Mouse (Mus musculus): ENCODE data around the gene Phldb1.
"Not testable (repeated sequence)": the region's sequence is repeated elsewhere in the genome, so short reads cannot be mapped to it uniquely, and the experiment has no call there.

The Phldb1 gene

DNA sequence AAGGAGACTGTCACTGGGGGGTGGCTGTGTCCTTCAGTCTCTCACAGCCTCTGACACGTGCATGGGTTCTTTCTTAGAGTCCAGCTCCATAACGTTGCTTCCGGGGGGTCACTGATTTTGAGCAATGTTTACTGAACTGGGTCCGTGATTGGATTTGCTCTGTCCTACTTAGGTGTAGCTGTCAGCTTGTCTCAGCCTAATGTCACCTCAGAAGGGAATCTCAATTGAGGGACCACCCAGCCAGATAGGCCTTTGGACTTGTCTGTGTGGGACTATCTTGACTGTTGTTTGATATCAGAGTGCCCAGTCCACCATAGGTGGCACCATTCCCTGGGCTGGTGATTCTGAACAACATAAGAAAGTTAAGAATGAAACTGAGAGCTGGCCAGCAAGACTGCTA lies 81.1 kb downstream of the Phldb1 start:
- DNase-seq (ENCODE audit: low spot score), result no peak

DNA sequence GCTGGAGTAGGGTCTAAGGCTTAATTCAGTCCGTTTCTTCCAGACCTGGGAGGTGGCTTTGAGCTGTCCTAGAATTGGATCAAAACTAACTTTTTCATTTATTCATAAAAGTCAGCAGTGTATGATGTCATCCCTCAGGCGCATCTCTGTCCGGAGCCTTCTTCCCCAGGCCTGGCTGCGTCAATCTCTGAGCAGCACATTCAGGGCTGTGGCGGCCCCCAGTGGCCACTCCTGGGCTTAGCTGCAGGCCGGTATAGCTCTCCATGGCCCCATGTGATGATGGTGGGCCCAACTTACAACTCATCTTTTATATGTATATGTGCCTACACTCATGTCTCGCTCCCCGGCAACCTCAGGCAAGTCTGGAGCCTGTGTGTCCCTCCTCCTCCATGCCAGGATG lies 83.0 kb downstream of the Phldb1 start:
- peak; percentile 78 for DNase-seq (ENCODE audit: low spot score)

DNA sequence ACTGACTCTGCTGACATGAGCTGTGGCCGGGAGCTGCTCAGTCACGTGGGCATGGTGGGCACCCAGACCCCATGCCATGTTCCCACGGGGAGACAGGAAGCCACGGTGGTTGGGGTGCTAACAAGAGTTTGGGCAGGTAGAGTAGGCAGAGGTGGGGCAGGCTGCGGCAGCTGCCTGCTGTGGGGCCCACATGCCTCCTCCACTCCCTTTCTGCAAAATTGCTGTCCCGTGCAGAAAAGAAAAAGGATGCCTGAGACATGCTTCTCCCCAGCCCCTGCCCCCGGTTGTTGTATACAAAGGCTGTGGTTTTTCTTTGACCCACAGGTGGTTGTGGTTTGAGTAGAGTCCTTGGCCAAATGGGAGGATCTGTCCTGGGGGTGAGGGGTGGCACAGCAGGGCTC lies 86.1 kb downstream of the Phldb1 start:
- no peak for DNase-seq (ENCODE audit: low spot score)

DNA sequence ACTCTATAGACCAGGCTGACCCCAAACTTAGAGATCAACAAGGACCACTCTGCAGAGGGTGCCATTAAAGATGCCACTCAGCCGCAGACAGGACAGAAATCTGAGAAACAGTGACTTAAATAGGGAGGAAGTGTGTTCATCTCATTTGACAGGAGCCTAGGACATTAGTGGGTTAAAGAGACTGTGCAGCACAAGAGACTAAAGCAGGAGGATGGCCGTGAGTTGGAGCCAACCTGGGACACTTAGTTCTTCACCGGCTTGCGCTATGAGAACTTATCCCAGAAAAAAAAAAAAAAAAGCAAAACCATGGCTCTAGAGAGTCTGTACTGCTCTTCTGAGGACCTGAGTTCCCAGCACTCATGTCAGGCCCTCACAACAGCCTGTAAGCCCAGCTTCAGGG lies 87.3 kb downstream of the Phldb1 start:
- DNase-seq (ENCODE audit: low spot score), result no peak

DNA sequence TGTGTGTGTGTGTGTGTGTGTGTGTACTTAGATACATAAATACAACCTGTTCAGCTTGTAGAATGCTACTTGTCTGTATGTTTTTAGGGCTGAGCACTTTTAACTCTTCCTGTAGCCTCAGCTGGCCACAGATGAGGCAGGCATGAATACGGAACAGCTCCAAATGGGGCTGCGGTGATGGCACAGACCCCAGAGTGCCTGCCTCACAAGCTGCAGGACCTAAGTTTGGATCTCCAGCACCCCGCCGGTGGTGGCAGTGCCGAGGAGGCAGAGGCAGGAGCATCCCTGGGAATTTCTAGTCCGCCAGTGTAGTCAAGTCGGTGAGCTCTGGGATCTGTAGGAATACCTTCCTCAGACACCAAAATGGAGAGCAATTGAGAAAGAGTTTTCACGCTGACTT lies 88.0 kb downstream of the Phldb1 start:
- no peak for DNase-seq (ENCODE audit: low spot score)

DNA sequence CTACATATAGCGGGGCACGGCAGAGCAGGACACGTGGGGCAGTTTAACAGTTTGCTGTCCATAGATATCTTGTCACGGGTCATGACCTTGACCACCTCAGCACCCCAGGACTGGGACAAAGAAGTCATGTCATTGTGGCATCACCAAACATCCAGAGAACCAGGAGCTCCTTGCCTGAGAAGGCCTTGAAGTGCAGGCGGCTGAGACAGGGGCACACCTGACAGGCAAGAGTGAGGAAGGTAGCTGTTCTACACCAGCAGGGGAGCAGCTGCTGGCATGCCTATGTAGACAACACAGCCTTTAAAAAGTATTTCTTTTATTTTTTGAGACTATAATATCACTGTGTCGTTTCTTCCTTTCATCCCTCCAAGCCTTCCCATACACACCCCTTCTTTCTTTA lies 88.6 kb downstream of the Phldb1 start:
- DNase-seq (ENCODE audit: low spot score), result no peak

DNA sequence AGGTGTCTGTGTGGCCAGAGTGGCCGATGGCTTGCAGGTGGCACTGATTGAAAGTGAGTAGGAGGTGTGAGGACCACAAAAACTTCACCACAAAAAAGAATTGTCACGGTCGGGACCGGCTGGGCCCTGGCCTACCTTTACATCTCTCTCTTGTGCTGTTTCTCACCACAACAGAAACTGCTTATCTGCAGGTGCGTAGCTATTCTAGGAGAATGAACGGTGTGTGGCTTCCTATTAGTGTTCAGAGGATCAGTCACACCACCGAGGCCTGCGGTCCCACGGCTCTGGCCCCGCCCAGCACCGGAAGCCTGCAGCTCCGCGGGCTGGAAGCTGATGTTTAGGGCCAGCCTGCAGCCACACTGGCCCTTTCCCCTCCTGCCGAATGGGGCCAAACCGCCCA lies 89.1 kb downstream of the Phldb1 start:
- no peak for DNase-seq (ENCODE audit: low spot score)

DNA sequence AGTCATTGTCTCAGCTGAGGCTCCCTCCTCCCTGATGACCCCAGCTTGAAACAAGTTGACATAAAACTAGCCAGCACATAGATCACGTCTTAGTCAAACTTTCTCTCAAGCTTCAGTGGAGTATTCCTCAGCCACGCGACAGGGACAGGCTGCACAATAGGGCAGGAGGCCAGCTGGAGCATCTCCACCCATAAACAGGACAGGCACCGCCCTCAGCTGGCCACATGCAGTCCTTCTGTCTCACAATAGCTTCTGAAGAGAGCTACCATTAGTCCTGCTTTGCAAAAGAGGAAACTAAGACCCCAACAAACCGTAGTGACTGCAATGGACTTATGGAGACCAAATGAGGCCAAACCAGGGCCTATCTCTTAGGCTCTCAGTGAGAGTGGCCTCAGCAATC lies 89.5 kb downstream of the Phldb1 start:
- DNase-seq (ENCODE audit: low spot score), result peak; percentile 46

DNA sequence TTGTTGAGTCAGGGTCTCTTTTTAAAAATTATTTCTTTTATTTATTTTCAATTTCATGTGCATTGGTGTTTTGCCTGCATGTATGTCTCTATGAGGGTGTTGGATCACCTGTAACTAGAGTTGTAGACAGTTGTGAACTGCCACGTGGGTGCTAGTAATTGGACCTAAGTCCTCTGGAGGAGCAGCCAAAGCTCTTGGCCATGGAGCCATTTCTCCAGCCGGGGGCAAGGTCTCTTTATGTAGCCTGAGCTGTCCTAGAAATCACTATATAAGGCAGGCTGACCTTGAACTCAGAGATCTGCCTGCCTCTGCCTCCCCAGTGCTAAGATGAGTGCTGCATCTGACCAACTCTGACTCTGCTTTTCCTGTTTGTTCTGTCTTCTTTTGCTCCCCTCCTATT lies 90.8 kb downstream of the Phldb1 start:
- DNase-seq (ENCODE audit: low spot score), result no peak

DNA sequence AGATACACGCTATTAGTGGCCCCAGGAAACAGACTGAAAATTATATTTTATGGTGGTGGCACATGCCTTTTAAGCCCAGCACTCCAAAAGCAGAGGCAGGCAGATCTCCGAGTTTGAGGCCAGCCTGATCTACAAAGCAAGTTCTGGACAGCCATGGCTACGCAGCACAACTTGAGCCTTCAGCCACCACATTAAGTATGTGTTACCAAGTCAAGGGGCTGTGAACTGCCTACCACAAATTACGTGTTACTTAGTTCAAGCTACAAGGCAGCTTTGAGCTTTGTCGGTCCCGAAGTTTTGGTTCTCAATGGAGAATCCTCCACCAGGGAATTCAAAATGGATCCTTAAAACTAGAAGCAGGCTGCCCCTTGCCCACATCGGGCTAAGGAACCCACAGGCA lies 91.9 kb downstream of the Phldb1 start:
- no peak for DNase-seq (ENCODE audit: low spot score)

DNA sequence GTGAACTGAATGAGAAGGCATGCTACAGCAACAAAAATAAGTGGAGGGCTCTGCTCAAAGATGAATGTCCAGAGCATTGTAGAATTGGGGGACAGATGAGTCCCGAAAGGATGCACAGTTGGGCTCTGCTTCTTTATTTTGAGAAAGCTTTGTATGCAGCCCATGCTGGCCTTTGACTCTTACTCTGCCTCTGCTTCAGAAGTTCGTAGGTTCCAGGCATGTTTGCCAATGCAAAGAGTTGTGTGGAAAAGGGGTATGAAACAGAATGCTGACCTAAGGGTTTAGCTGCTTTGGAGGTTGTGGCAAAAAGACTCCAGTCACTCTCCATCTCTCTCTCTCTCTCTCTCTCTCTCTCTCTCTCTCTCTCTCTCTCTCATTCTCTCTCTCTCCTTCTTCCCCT lies 93.4 kb downstream of the Phldb1 start:
- no peak for DNase-seq (ENCODE audit: low spot score)

DNA sequence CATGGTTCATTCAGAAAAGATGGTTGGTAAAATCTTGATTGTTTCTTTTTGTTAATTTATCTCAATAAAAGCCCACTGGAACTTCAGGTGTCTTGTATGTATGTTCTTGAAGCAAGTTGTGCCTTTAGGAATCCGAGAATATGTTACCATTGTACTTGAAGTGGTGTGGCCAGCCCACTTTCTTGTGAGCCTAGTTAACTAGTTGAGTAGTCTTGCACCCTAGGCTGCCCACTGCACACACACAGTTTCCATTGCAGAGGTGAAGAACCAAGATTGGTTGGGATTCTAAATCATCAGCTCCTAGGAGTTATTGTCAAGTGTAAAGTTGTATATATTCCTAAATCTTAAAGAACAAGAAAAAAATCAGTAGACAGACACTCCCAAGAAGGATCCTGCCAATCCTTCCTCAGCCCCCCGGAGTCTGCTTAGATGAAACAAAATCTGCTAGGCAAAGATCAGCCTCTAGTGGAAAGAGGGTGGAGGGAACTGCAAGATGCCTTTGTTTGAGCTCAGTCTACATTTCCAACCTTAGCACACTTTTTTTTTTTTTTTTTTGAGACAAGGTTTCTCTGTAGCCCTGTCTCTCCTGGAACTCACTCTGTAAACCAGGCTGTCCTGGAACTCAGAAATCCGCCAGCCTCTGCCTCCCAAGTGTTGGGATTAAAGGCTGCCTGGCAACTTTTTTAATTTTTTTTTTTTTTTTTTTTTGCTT lies 94.2 kb downstream of the Phldb1 start:
- no peak for DNase-seq (ENCODE audit: low spot score)

DNA sequence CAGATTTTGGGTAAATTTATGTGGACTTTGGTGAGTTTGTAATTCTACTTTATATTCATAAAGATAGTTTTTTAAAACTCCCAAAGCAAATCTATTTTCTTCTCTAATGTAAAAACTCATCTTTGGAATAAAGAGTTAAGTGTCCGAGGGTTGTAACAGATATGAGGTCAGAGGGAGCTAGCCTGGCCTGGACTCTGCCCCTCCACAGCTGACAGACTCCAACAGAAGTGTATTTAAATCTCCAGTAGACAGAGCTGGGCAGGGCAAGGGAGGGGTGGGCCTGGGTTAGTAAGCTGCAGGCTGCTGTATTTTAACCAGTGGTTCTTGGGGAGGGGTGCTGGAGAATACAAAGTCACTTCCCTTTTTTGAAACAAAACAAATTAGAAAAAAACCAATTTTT lies 95.0 kb downstream of the Phldb1 start:
- DNase-seq (ENCODE audit: low spot score), result not testable (repeated sequence)

DNA sequence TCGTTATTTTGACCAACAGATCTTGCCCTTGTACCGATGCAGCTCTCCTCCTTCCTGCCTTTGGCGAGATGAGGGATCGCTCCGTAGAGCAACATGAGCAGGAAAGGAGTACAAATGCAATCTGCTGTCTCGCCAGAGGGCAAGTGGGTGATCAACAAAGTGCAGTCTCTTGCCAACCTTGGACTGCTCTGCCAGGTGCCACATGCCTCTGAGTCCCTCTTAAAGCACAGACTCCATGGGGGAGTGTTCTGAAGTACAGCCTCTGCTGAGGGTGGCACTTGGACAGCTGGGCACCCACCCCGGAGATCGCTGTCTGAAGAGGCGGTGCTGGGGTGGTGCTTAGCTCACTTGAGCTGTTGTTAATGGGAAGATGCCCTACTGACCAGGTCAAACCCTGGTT lies 96.3 kb downstream of the Phldb1 start:
- not testable (repeated sequence) for DNase-seq (ENCODE audit: low spot score)

DNA sequence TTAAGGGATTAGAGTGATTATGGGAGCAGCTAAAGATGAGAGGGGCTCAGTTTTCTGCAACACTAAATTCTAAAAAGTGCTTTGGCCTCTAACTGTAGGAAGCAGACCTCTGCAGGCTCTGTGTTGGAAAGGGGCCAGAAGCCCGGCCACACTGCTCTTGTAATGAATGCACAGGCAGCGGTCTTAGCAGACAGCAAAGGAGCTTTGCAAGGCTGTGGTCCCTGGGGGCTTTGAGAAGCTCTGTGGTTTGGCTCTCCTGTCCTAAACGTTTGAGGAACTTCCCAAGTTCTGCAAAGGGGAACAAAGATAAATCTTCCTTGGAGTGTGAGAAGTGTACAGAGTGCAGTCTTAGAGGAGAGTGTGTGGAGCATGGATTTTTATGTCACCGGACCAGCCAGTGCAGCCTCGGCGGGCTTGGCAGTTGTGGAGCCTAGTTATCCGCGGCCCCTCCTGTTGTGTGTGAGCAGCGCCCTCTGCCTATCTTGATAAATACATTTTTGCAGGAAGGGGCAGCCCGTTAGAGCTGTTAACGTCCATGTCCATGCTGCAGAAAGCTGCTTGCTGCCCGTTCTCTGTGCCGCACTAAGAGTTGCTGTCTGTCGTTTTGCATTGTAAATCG lies 97.3 kb downstream of the Phldb1 start:
- peak; percentile 22 for DNase-seq (ENCODE audit: low spot score)

Measured in urinary bladder, postnatal 14 days (tissue).